Mouse (Mus musculus) embryonic facial prominence, embryonic 10.5 days (tissue): ENCODE measurements around the gene Cpa4. TPM values are rescaled to one million over a fixed set of nuclear protein-coding genes. Genes with fewer than 3 reads are reported as not detected.

Experiments
- DNase-seq: peaks from one replicate; pipeline ENCODE4 v3.0.0-alpha.2; 2017; ENCODE audit warnings: low spot score
- H3K27ac ChIP-seq: fragments of 300-500 bp; sonication (generic); replicated peaks from 2 replicates; pipeline ENCODE4 v1.5.1; 2016; ENCODE audit warnings: mild to moderate bottlenecking
- H3K27me3 ChIP-seq: fragments of 300-500 bp; sonication (generic); replicated peaks from 2 replicates; pipeline ENCODE4 v1.6.1; 2016; ENCODE audit warnings: low read depth, mild to moderate bottlenecking; ENCODE audit not compliant: poor library complexity, severe bottlenecking
- H3K36me3 ChIP-seq: fragments of 300-500 bp; sonication (generic); replicated peaks from 2 replicates; pipeline ENCODE4 v1.6.1; 2016; ENCODE audit warnings: mild to moderate bottlenecking, moderate library complexity
- H3K4me1 ChIP-seq: fragments of 300-500 bp; sonication (generic); 2 replicates; pipeline ENCODE4 v1.6.1; 2016
- H3K4me3 ChIP-seq: fragments of 300-500 bp; sonication (generic); 2 replicates; pipeline ENCODE4 v1.5.1; 2016; ENCODE audit warnings: mild to moderate bottlenecking, moderate library complexity
- H3K9me3 ChIP-seq: fragments of 300-500 bp; sonication (generic); 2 replicates; pipeline ENCODE4 v1.6.1; 2016; ENCODE audit warnings: mild to moderate bottlenecking
- WGBS: fragments of 180-500 bp; shearing (Covaris S2); methylation state at CpG from one replicate; pipeline ENCODE4 v1.1.7; 2016; 5-methylcytosine and 5-hydroxymethylcytosine counted together
- polyA plus RNA-seq: library from polyadenylated mRNA; unstranded; fragments of >200 nt; fragmentation: Nextera tagmentation; extraction: Ambion mirVana; gene quantifications from 2 replicates; pipeline ENCODE4 v1.2.1, GENCODE M21; 2016

Gene Cpa4
- polyA plus RNA-seq, 1 experiment from 2014 or later = 0.85 TPM

DNA sequence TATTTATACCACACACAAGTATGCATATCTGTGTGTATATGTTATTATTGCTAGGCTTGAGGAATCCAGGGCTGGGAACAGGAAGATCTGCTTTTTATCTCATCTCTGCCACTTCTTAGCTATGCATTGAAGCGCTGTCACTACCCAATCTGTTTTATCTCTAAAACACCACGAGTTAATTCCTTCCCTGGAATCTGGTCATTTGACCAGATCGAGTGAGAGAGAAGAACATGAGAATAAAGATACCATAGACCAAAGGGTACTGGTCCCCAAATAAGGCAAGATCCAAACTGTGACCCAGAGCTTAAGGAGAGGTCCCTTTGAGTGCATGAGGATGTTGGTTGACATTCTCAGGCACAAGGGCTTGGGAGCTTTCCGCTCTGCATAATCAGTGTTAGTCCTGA, 53.8 kb downstream of the Cpa4 start:
- Histone ChIP-seq H3K27me3 (no peaks in the 10 kb centered on the region), H3K4me3 (no peak overlapping the region), H3K36me3 (no peaks in the 10 kb centered on the region), H3K27ac (peak overlapping the region; percentile 59), H3K9me3 (no peaks in the 10 kb centered on the region), H3K4me1 (peaks cover 44% of the 10 kb centered on the region)
- 79% methylated on average over 4 of the region's 4 CpGs for WGBS
- DNase-seq = no peak

GRCm38 (mm10) chr6:30624763-30625162, 56.6 kb downstream of the Cpa4 start:
- no peak for DNase-seq
- Histone ChIP-seq H3K4me1 (peaks cover 30% of the 10 kb centered on the region), H3K4me3 (no peak overlapping the region), H3K27me3 (no peaks in the 10 kb centered on the region), H3K9me3 (no peaks in the 10 kb centered on the region), H3K36me3 (no peaks in the 10 kb centered on the region), H3K27ac (peak overlapping the region; percentile 31; the same call in 1 of the 2 replicates)
- 92% methylated on average over 9 of the region's 9 CpGs for WGBS

DNA sequence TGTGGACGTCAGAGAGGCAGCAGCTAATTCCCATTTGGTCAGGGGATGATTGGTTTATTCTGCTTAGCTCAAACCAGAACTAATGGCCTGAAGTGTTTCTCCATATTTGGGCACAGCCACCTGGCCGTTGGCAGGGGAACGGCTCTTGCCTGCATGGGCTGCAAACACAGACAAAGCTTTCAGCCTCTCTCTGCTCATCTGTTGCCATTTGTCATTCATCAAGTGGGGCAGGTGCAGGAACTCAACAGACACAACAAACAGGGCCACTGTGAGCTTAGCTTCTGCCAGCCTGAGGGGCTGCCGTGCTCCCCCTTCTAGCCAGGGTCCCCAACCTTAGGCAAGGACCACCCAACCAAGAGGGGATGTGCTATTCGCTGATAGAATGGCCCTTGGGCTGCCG, 60.0 kb downstream of the Cpa4 start:
- H3K27me3 ChIP-seq = no peaks in the 10 kb centered on the region
- no peaks in the 10 kb centered on the region for H3K36me3 ChIP-seq
- no peaks in the 10 kb centered on the region for H3K9me3 ChIP-seq
- H3K4me3 ChIP-seq = no peak overlapping the region
- WGBS = 53% methylated on average over 6 of the region's 6 CpGs
- H3K4me1 ChIP-seq = peaks cover 29% of the 10 kb centered on the region
- peak; percentile 57 for DNase-seq
- peak overlapping the region; percentile 80 for H3K27ac ChIP-seq

DNA sequence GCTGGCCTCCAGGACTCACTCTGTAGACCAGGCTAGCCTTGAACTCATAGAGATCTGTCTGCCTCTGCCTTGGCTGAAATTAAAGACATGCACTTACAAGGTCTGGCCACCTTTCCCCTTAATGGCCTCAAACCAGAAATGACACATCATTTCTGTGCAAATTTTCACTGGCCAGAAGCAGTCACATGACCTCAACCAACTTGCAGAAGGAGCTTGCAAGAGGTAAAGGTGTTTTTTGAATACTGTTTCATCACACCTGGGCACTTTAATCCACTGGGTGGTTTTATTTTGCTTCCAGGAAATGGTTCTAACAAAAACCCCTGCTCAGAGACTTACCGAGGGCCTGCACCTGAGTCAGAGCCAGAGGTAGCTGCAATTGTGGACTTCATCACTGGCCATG, 61.8 kb downstream of the Cpa4 start:
- WGBS = 94% methylated on average over 1 of the region's 1 CpGs

GRCm38 (mm10) chr6:30635361-30635862, 67.2 kb downstream of the Cpa4 start:
- DNase-seq = peak; percentile 34
- 26% methylated on average over 8 of the region's 8 CpGs for WGBS
- H3K9me3 ChIP-seq = peaks cover 9% of the 10 kb centered on the region; the same call in 1 of the 2 replicates
- no peaks in the 10 kb centered on the region for H3K27me3 ChIP-seq
- no peaks in the 10 kb centered on the region for H3K36me3 ChIP-seq
- H3K27ac ChIP-seq = peak overlapping the region; percentile 91
- H3K4me3 ChIP-seq = no peak overlapping the region
- H3K4me1 ChIP-seq = peaks cover 51% of the 10 kb centered on the region

More for the DNA sequence above, 61.8 kb downstream of the Cpa4 start:
- no peaks in the 10 kb centered on the region for H3K27me3 ChIP-seq
- no peak overlapping the region for H3K4me3 ChIP-seq
- H3K9me3 ChIP-seq = no peaks in the 10 kb centered on the region
- no peak for DNase-seq
- H3K27ac ChIP-seq = peak overlapping the region; percentile 73
- H3K4me1 ChIP-seq = peaks cover 37% of the 10 kb centered on the region
- no peaks in the 10 kb centered on the region for H3K36me3 ChIP-seq

DNA sequence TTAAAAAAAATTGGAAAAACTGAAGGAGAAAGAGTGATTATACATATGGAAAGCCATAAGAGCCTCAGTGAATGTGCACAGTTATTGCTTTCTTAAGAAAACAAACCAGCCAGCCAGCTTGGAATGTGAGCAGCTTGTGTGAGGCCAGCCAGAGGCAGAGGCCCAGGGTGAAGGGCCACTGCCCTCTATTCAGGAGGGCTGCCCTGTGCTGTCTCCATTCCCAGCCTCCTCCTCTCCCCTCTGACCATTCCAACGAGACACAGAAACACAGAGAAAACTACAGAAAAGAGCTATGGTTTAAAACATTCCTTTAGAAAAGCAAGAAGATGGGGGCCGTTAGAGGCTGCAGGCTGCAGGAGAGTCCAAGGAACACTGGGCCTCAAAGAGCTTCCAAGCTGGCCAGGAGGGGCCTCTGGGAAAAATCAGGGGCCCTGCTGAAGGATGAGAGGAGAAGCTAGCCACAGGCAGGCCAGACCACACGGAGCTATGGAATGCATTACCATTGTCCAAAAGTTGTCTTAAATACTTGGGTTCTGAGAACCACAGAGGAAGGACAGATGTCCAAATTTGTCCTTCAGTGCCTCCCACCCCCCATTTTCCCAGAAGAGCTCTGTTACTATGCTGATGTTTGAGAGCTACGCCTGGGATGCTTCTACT, 68.1 kb downstream of the Cpa4 start:
- peak; percentile 65 for DNase-seq
- 20% methylated on average over 4 of the region's 4 CpGs for WGBS

DNA sequence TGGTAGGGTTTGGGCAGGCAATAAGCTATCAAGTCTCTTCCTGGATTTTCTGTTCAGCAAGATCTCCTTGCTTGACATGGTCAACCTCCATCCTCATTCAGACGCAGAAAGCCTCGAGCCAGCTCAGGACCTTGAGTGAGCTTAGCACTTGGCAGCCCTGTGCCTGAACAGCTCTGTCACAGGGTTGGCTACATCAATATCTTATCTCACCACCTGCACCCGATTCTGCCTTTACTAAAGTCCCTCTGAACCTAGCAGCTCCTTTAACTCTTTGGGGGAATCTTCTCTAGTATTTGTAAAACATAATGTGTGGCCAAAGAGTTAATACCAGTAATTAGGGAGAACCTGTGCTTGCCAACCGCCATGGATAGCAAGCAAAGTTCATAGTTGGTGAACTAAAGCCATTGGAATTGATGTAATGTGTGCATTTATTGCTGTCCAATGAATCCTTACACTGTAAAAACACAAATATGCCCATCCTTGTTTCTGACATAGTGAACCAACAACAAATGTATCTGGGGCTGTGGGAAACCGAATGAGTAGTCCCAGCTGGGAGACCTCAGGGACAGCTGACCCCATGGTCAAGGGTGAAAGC, 70.6 kb downstream of the Cpa4 start, which contains the start of gene Cpa1:
Gene Cpa1, plus strand, starts transcription at position 545 of the 595 bp plus-strand sequence.
- WGBS = 93% methylated on average over 5 of the region's 5 CpGs
- Histone ChIP-seq H3K9me3 (peaks cover 10% of the 10 kb centered on the region; the same call in 1 of the 2 replicates), H3K36me3 (no peaks in the 10 kb centered on the region), H3K4me3 (no peak within 1 kb of the TSS), H3K27ac (peak within 1 kb of the TSS; percentile 58), H3K4me1 (peaks cover 37% of the 10 kb centered on the region), H3K27me3 (no peaks in the 10 kb centered on the region)
- DNase-seq = no peak

More for the DNA sequence above, 68.1 kb downstream of the Cpa4 start:
- no peak overlapping the region for H3K4me3 ChIP-seq
- no peaks in the 10 kb centered on the region for H3K27me3 ChIP-seq
- H3K9me3 ChIP-seq = peaks cover 10% of the 10 kb centered on the region; the same call in 1 of the 2 replicates
- H3K36me3 ChIP-seq = no peaks in the 10 kb centered on the region
- H3K4me1 ChIP-seq = peaks cover 51% of the 10 kb centered on the region
- H3K27ac ChIP-seq = peak overlapping the region; percentile 91

Other genes starting within 250 kb of the Cpa4 start
- 84.6 and 90.8 TPM in 2 replicates for gene Zc3hc1, start 177.3 kb upstream of the Cpa4 start, polyA plus RNA-seq
- gene Klhdc10, start 166.5 kb upstream of the Cpa4 start, polyA plus RNA-seq = 36.2 and 37.3 TPM in 2 replicates
- 41.3 and 45.7 TPM in 2 replicates for gene Tmem209, start 58.6 kb upstream of the Cpa4 start, polyA plus RNA-seq
- gene Ssmem1, start 58.5 kb upstream of the Cpa4 start, polyA plus RNA-seq = 0.19 and 0.40 TPM in 2 replicates
- 18.9 and 22.0 TPM in 2 replicates for gene Cpa2, start 26.8 kb upstream of the Cpa4 start, polyA plus RNA-seq
- gene Cpa5, start 42.6 kb downstream of the Cpa4 start, polyA plus RNA-seq = 0.36 and 0.41 TPM in 2 replicates
- gene Cpa1, start 70.8 kb downstream of the Cpa4 start, polyA plus RNA-seq = 0.26 and 0.34 TPM in 2 replicates
- gene Cep41, start 125.4 kb downstream of the Cpa4 start, polyA plus RNA-seq = 17.7 and 17.9 TPM in 2 replicates
- 1,878 and 2,201 TPM in 2 replicates for gene Mest, start 155.2 kb downstream of the Cpa4 start, polyA plus RNA-seq